Mouse (Mus musculus): ENCODE data around the gene Cd2ap. TPM values are rescaled to one million over a fixed set of nuclear protein-coding genes. Genes with fewer than 3 reads are reported as not detected.
A peak's percentile ranks its signal among the peaks of the same experiment; 100 is the strongest.

Gene Cd2ap
- total and polyA plus RNA-seq, 2 experiments from 2014 or later, result 5.3 to 21.7 TPM

DNA sequence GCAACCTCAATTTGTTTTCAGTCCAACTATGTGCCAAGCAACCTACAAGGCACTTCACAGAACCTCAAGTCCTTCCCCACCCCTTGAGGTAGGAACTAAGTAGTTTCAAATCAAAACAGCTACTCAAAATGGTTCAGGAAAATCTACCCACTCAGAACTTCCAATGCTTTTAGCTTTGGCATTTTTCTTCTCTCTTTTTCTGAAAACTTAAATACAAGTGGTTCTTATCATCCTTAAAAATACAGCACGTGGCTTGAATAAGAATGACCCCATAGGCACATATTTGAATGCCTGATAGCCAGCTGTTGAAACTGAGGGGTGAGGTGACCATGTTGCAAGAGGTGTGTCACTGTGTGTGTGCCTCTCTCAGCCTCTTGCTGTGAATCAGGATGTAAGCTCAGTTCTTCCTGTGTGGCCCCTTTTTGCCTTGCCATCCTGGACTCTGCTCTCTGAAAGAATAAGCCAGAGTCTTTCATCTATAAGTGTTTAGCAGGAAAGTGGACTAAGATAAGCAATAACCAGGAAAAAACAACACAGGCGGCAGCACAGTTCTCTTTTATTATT lies 84.0 kb downstream of the Cd2ap start:
- ATAC-seq, result no peak
- no peak for DNase-seq
- H3K4me1 ChIP-seq (ENCODE audit: insufficient read depth), result no peaks in the 10 kb centered on the region
- 85% methylated on average over 2 of the region's 2 CpGs for WGBS
- no peaks in the 10 kb centered on the region for H3K9me3 ChIP-seq (ENCODE audit: low read length)
- H3K27ac ChIP-seq (ENCODE audit: low read depth, low read length), result no peak overlapping the region
- H3K36me3 ChIP-seq (ENCODE audit: insufficient read depth), result 0 out of 2 replicates have a peak, but pooled peaks cover 6% of the 10 kb centered on the region
- TF ChIP-seq CTCF (IDR thresholded peaks at IDR 0.05; ENCODE audit: low read depth), result no peak
- no peaks in the 10 kb centered on the region for H3K27me3 ChIP-seq (ENCODE audit: insufficient read depth, low read length)
- H3K9ac ChIP-seq, result no peak overlapping the region
- no peak overlapping the region for H3K4me2 ChIP-seq (ENCODE audit: low read depth)
- H3K4me3 ChIP-seq (ENCODE audit: low read depth, low read length), result no peak overlapping the region

DNA sequence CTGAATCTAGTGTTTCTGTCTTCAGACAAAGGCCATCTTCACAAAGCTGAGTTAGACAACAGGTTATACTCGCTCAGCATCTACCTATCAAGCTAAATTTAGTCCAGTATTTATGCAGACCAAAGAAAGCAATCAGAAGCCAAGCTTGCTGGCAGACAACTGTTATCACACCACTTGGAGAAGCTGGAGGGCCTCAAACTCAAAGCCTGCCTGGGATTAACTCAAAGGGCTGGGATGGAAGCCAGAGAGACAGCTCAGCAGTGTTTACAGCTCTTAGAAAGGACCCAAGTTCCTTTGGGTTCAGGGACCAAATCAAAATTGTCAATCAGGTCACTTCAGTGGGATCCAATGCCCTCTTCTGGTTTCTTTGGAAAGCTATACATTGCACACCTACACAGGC lies 85.7 kb downstream of the Cd2ap start:
- 61% methylated on average over 1 of the region's 1 CpGs for WGBS
- DNase-seq (peak; percentile 18), ATAC-seq (peak; percentile 23; the same call in 1 of the 2 replicates)
- H3K27me3 ChIP-seq (ENCODE audit: insufficient read depth, low read length), result no peaks in the 10 kb centered on the region
- H3K27ac ChIP-seq (ENCODE audit: low read depth, low read length), result no peak overlapping the region
- no peaks in the 10 kb centered on the region for H3K4me1 ChIP-seq (ENCODE audit: insufficient read depth)
- no peaks in the 10 kb centered on the region for H3K36me3 ChIP-seq (ENCODE audit: insufficient read depth)
- no peak overlapping the region for H3K4me3 ChIP-seq (ENCODE audit: low read depth, low read length)
- H3K9me3 ChIP-seq (ENCODE audit: low read length), result no peaks in the 10 kb centered on the region
- H3K4me2 ChIP-seq (ENCODE audit: low read depth), result no peak overlapping the region
- TF ChIP-seq CTCF (IDR thresholded peaks at IDR 0.05; ENCODE audit: low read depth), result no peak
- H3K9ac ChIP-seq, result no peak overlapping the region

DNA sequence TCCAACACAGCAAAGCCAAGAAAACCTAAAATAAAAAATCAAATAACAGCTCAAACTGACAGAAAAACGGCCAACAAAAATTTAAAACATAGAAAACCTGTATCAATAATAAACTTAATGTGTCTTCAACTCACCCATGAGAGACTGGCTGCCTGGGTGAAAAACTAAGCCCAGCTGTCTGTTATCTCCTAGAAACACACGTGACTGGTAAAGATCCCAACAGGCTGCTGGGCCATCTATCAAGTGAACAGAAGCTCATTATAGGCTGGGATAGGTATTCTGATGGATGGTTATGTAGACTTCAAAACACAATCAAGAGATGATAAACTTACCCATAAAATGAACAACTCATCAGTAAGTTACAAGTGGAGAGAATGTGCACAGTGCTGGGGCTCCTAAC lies 86.7 kb downstream of the Cd2ap start:
- no peak overlapping the region for H3K9ac ChIP-seq
- H3K36me3 ChIP-seq (ENCODE audit: insufficient read depth), result no peaks in the 10 kb centered on the region
- DNase-seq, result no peak
- TF ChIP-seq CTCF (IDR thresholded peaks at IDR 0.05; ENCODE audit: low read depth), result no peak
- no peak overlapping the region for H3K4me3 ChIP-seq (ENCODE audit: low read depth, low read length)
- H3K27ac ChIP-seq (ENCODE audit: low read depth, low read length), result no peak overlapping the region
- 92% methylated on average over 2 of the region's 2 CpGs for WGBS
- ATAC-seq, result no peak
- H3K9me3 ChIP-seq (ENCODE audit: low read length), result no peaks in the 10 kb centered on the region
- H3K4me1 ChIP-seq (ENCODE audit: insufficient read depth), result no peaks in the 10 kb centered on the region
- H3K27me3 ChIP-seq (ENCODE audit: insufficient read depth, low read length), result no peaks in the 10 kb centered on the region
- H3K4me2 ChIP-seq (ENCODE audit: low read depth), result no peak overlapping the region

DNA sequence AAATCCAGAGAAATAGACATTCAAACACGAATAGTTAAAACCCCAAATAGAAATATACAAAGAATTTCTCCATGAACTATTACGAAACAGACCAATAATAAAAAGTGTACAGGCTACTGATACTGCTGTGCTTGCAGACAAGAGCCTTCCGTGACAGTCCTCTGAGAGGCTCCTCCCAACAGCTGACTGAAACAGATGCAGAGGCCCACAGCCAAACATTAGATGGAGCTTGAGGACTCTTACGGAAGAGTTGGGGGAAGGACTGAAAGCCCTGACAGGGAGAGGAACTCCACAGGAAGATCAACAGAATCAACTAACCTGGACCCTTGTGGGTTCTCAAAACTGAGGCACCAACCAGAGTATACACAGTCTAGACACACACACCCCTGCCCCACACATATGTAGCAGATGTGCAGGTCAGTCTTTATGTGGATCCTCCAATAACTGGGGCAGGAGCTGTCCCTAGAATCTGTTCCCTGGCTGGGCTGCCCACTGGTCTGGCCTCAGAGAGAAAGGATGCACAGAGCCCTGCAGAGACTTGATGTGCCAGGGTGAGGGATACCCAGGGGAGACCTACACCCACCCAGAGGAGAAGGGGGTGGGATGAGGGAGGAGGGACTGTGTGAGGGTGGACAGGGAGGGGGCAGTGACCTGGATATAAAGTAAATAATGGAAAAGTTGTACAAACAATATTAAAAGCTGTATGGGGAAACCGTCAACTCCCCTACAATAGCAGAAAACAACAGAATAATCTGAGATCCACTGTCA lies 87.6 kb downstream of the Cd2ap start:
- TF ChIP-seq CTCF (IDR thresholded peaks at IDR 0.05; ENCODE audit: low read depth), result no peak
- H3K4me2 ChIP-seq (ENCODE audit: low read depth), result no peak overlapping the region
- 81% methylated on average over 5 of the region's 5 CpGs for WGBS
- H3K4me1 ChIP-seq (ENCODE audit: insufficient read depth), result no peaks in the 10 kb centered on the region
- no peak overlapping the region for H3K27ac ChIP-seq (ENCODE audit: low read depth, low read length)
- no peaks in the 10 kb centered on the region for H3K9me3 ChIP-seq (ENCODE audit: low read length)
- no peak overlapping the region for H3K4me3 ChIP-seq (ENCODE audit: low read depth, low read length)
- DNase-seq (no peak), ATAC-seq (no peak)
- H3K27me3 ChIP-seq (ENCODE audit: insufficient read depth, low read length), result no peaks in the 10 kb centered on the region
- H3K9ac ChIP-seq, result no peak overlapping the region
- no peaks in the 10 kb centered on the region for H3K36me3 ChIP-seq (ENCODE audit: insufficient read depth)

DNA sequence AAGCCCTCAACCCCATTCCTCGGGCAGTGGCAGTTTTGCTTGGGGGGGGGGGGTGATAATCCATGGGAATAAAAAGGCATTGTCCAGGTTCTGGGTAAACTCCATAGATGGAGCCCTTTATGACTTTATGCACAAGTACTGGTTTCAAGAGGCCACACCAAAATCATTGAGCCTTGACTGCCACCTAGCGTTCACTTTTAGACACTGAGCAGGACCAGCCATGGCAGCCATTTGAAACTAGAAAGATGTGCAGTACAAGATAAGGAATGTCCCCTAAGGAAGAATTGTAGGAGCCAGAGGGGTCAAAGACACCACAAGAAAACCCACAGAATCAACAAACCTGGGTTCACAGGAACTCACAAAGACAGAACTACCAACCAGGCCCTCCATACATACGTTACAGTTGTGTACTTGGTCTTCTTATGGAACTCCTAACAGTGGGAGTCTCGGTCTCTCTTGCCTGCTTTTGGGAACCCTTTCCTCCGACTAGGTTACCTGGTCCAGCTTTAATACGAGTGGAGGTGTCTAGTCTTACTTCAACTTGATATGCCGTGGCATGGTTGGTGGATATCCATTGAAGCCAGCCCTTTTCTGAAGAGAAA lies 94.2 kb downstream of the Cd2ap start:
- ATAC-seq, result peak; percentile 85
- no peak overlapping the region for H3K4me2 ChIP-seq (ENCODE audit: low read depth)
- H3K9me3 ChIP-seq (ENCODE audit: low read length), result no peaks in the 10 kb centered on the region
- no peaks in the 10 kb centered on the region for H3K4me1 ChIP-seq (ENCODE audit: insufficient read depth)
- H3K36me3 ChIP-seq (ENCODE audit: insufficient read depth), result no peaks in the 10 kb centered on the region
- 51% methylated on average over 7 of the region's 7 CpGs for WGBS
- H3K9ac ChIP-seq, result no peak overlapping the region
- no peaks in the 10 kb centered on the region for H3K27me3 ChIP-seq (ENCODE audit: insufficient read depth, low read length)
- no peak overlapping the region for H3K27ac ChIP-seq (ENCODE audit: low read depth, low read length)
- H3K4me3 ChIP-seq (ENCODE audit: low read depth, low read length), result no peak overlapping the region
- peak; percentile 81 for TF ChIP-seq CTCF (IDR thresholded peaks at IDR 0.05; ENCODE audit: low read depth)
- DNase-seq, result peak; percentile 83

DNA sequence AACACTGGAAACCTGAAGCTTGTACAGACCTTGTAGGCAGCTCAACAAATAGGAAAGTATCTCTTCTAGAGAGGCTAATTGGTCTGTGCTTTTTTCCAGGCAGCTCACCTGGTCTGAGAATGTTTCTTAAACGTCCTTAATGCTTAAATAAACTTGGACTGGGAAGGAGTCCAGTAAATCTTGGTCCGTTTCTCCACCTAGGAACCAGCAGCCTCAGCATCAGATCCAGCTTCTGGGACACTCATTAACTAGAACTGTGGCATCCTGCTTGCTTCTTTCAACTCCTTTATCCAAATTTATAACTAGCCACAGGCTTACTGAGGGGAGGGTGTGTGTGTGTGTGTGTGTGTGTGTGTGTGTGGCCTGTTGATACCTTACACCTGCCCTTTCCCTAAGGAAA lies 122.7 kb downstream of the Cd2ap start:
- no peak for TF ChIP-seq CTCF (IDR thresholded peaks at IDR 0.05; ENCODE audit: low read depth)
- 63% methylated on average over 2 of the region's 2 CpGs for WGBS
- H3K9ac ChIP-seq, result no peak overlapping the region
- ATAC-seq (no peak), DNase-seq (no peak)
- H3K4me3 ChIP-seq (ENCODE audit: low read depth, low read length), result no peak overlapping the region
- no peaks in the 10 kb centered on the region for H3K9me3 ChIP-seq (ENCODE audit: low read length)
- no peaks in the 10 kb centered on the region for H3K27me3 ChIP-seq (ENCODE audit: insufficient read depth, low read length)
- H3K4me1 ChIP-seq (ENCODE audit: insufficient read depth), result no peaks in the 10 kb centered on the region
- H3K36me3 ChIP-seq (ENCODE audit: insufficient read depth), result no peaks in the 10 kb centered on the region
- no peak overlapping the region for H3K4me2 ChIP-seq (ENCODE audit: low read depth)
- no peak overlapping the region for H3K27ac ChIP-seq (ENCODE audit: low read depth, low read length)

DNA sequence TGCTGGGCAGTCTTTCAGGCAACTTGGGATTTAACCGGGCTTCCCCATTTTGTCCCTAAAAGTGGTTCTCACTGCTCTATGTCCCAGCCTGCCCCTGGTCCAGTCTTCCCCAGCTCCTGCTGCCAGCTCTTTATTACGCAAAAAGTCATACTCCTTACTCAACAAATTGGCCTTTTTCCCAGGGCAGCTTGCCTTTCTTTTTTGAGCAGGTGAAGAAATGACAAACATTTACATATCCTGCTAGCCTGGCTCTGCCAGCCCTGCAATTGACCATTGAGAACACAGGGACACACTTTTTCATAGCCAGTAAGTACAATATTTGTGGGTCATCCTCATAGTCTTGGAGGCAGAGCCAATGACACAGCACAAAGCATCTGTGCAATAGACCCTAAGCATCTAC lies 124.3 kb downstream of the Cd2ap start:
- H3K27me3 ChIP-seq (ENCODE audit: insufficient read depth, low read length), result no peaks in the 10 kb centered on the region
- H3K4me3 ChIP-seq (ENCODE audit: low read depth, low read length), result no peak overlapping the region
- ATAC-seq (no peak), DNase-seq (no peak)
- H3K4me2 ChIP-seq (ENCODE audit: low read depth), result no peak overlapping the region
- H3K4me1 ChIP-seq (ENCODE audit: insufficient read depth), result no peaks in the 10 kb centered on the region
- no peaks in the 10 kb centered on the region for H3K36me3 ChIP-seq (ENCODE audit: insufficient read depth)
- no peak overlapping the region for H3K27ac ChIP-seq (ENCODE audit: low read depth, low read length)
- H3K9me3 ChIP-seq (ENCODE audit: low read length), result no peaks in the 10 kb centered on the region
- TF ChIP-seq CTCF (IDR thresholded peaks at IDR 0.05; ENCODE audit: low read depth), result no peak
- no peak overlapping the region for H3K9ac ChIP-seq
- WGBS, result 83% methylated on average over 2 of the region's 2 CpGs
